Mouse (Mus musculus) MEL (cell line): ENCODE measurements at regions not wholly inside any gene's neighbourhood (a gene's known extent, or its start where the extent isn't known, plus 50 kb on each side); places are given as distances from the start of the nearest gene placed in this dataset.
A peak's percentile ranks its signal among the peaks of the same experiment; 100 is the strongest.

Source experiments
- CTCF ChIP-seq, 3 experiments: IDR thresholded peaks in 2 of 3; conservative IDR thresholded peaks in 1 of 3; 2 replicates each; pipeline ENCODE4 v1.5.1; 2011 to 2012; ENCODE audit warnings: low read length in 3 of 3, low read depth in 2 of 3, mild to moderate bottlenecking in 2 of 3, improper control_type of control experiment in 1 of 3, inconsistent platforms in 1 of 3, mixed read lengths in 1 of 3, moderate library complexity in 1 of 3; ENCODE audit not compliant: control insufficient read depth in 1 of 3, insufficient read depth in 1 of 3, poor library complexity in 1 of 3, severe bottlenecking in 1 of 3
- EP300 ChIP-seq, 2 experiments: IDR thresholded peaks; 2 replicates each; pipeline ENCODE4 v1.6.1; 2011; ENCODE audit warnings: improper control_type of control experiment in 2 of 2, low read length in 2 of 2, low read depth in 1 of 2, mild to moderate bottlenecking in 1 of 2
- POLR2A ChIP-seq, 2 experiments: IDR thresholded peaks; 2 replicates each; pipeline ENCODE4 v1.6.1; 2011 to 2012; ENCODE audit warnings: low read length in 2 of 2, mild to moderate bottlenecking in 2 of 2, control low read depth in 1 of 2, improper control_type of control experiment in 1 of 2, low read depth in 1 of 2, moderate library complexity in 1 of 2; ENCODE audit not compliant: control insufficient read depth in 1 of 2, insufficient read depth in 1 of 2, poor library complexity in 1 of 2

- no peak for TF ChIP-seq POLR2A (IDR thresholded peaks at IDR 0.05; ENCODE audit: control insufficient read depth in 1 of 2, insufficient read depth in 1 of 2, low read depth in 1 of 2, low read length in 2 of 2, poor library complexity in 1 of 2)
- TF ChIP-seq CTCF (IDR thresholded peaks at IDR 0.05 in 2 of 3, conservative IDR thresholded peaks at IDR 0.05 in 1 of 3; ENCODE audit: control insufficient read depth in 1 of 3, insufficient read depth in 1 of 3, low read depth in 2 of 3, low read length in 3 of 3, poor library complexity in 1 of 3, severe bottlenecking in 1 of 3) = no peak
- peak; percentile 87 for TF ChIP-seq EP300 (IDR thresholded peaks at IDR 0.05; ENCODE audit: low read depth in 1 of 2, low read length in 2 of 2)
Measured at GRCm38 (mm10) chr17:82533521-82533920, 681.6 kb upstream of the Pkdcc start.
